In the genomic region with DNA sequence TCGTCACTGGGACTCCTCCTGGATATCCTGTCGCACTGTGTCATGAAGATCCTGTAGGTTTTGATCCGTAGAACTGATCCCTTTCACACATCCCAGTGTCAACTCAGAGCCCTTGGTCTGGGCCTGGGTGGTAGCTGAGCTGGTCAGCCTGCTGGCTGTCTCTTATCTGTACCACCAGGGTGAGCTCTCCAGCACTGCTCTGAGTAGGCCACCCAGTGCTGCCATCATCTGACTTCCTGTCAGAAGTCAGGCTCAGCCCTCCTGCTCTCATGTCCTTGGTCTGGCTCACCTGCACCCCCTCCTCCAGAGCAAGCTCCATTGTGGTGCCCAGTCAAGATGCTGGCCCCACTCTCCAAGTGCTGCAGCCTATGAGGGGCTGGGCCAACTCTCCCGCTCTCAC, we compare ENCODE assay signal across 16 mouse cellular contexts. TPM values are rescaled to one million over a fixed set of nuclear protein-coding genes. Genes with fewer than 3 reads are reported as not detected.
A peak's percentile ranks its signal among the peaks of the same experiment; 100 is the strongest.
DNase-seq lines count a peak whose midpoint lies in the region; ATAC-seq and TF ChIP-seq lines count a peak whose summit lies in the region.
"Had no signal": no experiment of that assay in that cellular context is flagged by ENCODE, and none has a peak within 500 bp of the region (broad histone marks: within the 10 kb centered on the region; RNA-seq: fewer than 3 reads in every experiment).

No protein-coding gene starts in this region.

- no peaks in the 10 kb centered on the region for H3K9me3 ChIP-seq in liver, postnatal 0 days (ENCODE audit: low read length)
- H3K9me3 ChIP-seq in liver, embryonic 11.5 days (ENCODE audit: control insufficient read depth, low read length) = no peaks in the 10 kb centered on the region
- H3K9me3 ChIP-seq: forebrain, embryonic 13.5 days; heart, embryonic 12.5 days; hindbrain, embryonic 13.5 days; limb, embryonic 15.5 days had no signal

- no peak overlapping the region for H3K9ac ChIP-seq in liver, postnatal 0 days (replicated peaks)
- no peak overlapping the region for H3K9ac ChIP-seq in liver, embryonic 11.5 days (ENCODE audit: low read depth, low read length)
- H3K9ac ChIP-seq: forebrain, embryonic 13.5 days; heart, embryonic 12.5 days; hindbrain, embryonic 13.5 days; limb, embryonic 15.5 days had no signal

- 68% methylated on average over 4 of the region's 4 CpGs for WGBS in liver, postnatal 0 days (ENCODE audit: insufficient replicate concordance)
- 76% methylated on average over 4 of the region's 4 CpGs for WGBS in liver, embryonic 11.5 days
- 96% methylated on average over 4 of the region's 4 CpGs for WGBS in thymus, adult 2 months

- peak; percentile 90 for DNase-seq in heart, adult 11 months
- no peak for DNase-seq in heart, postnatal 14 days
- DNase-seq in liver, postnatal 0 days = no peak
- DNase-seq in liver, embryonic 11.5 days (ENCODE audit: low spot score) = no peak
- DNase-seq in thymus, adult 2 months = peak; percentile 7
- no peak for DNase-seq in thymus, adult 18-20 months
- peak; percentile 43 for DNase-seq in splenic B cell, adult 2 months (ENCODE audit: low read depth, low spot score)
- no peak for DNase-seq in right cerebral cortex, postnatal 25 days
- DNase-seq: cerebellum, adult 11 months; gastrocnemius, postnatal 10 days; kidney, adult 9 months had no signal

- no peaks in the 10 kb centered on the region for H3K36me3 ChIP-seq in liver, postnatal 0 days (replicated peaks; ENCODE audit: insufficient read depth, low read length)
- no peaks in the 10 kb centered on the region for H3K36me3 ChIP-seq in liver, embryonic 11.5 days (ENCODE audit: control insufficient read depth, insufficient read depth, low read length)
- H3K36me3 ChIP-seq in thymus, adult 2 months (ENCODE audit: control insufficient read depth, insufficient read depth, low read length) = no peaks in the 10 kb centered on the region
- H3K36me3 ChIP-seq in splenic B cell, adult 2 months (ENCODE audit: control insufficient read depth, insufficient read depth, low read length, poor library complexity, severe bottlenecking) = no peaks in the 10 kb centered on the region
- H3K36me3 ChIP-seq: heart, embryonic 12.5 days; hindbrain, embryonic 13.5 days had no signal

- ATAC-seq in liver, postnatal 0 days = no peak
- no peak for ATAC-seq in liver, embryonic 11.5 days (replicated peaks; ENCODE audit: low FRiP score)
- ATAC-seq: forebrain, embryonic 13.5 days had no signal

- intact Hi-C loops in heart, postnatal 14 days (cut with DNase I) = loop anchor here (5.0 kb wide), 1 partner anchor 152 kb away; no protein-coding TSS in a partner anchor

- H3K4me3 ChIP-seq in liver, postnatal 0 days (ENCODE audit: low read depth, low read length) = no peak overlapping the region
- H3K4me3 ChIP-seq in liver, embryonic 11.5 days (ENCODE audit: low read depth, low read length) = no peak overlapping the region
- H3K4me3 ChIP-seq in thymus, adult 2 months (ENCODE audit: control insufficient read depth, insufficient read depth, low read length) = no peak overlapping the region
- H3K4me3 ChIP-seq: forebrain, embryonic 13.5 days; heart, embryonic 12.5 days; hindbrain, embryonic 13.5 days; limb, embryonic 15.5 days had no signal

- no peak overlapping the region for H3K27ac ChIP-seq in liver, postnatal 0 days (ENCODE audit: low read depth)
- H3K27ac ChIP-seq in liver, embryonic 11.5 days (ENCODE audit: low read depth, low read length) = no peak overlapping the region
- H3K27ac ChIP-seq in thymus, adult 2 months (ENCODE audit: control insufficient read depth, insufficient read depth, low read length) = no peak overlapping the region
- H3K27ac ChIP-seq: forebrain, embryonic 13.5 days; hindbrain, embryonic 13.5 days; limb, embryonic 15.5 days had no signal

- H3K4me1 ChIP-seq in liver, postnatal 0 days (ENCODE audit: insufficient read depth) = no peaks in the 10 kb centered on the region
- no peaks in the 10 kb centered on the region; the same call in 1 of the 2 replicates for H3K4me1 ChIP-seq in liver, embryonic 11.5 days (replicated peaks; ENCODE audit: control insufficient read depth, insufficient read depth, low read length)
- H3K4me1 ChIP-seq in thymus, adult 2 months (replicated peaks; ENCODE audit: control insufficient read depth, insufficient read depth, low read length) = no peaks in the 10 kb centered on the region
- H3K4me1 ChIP-seq: forebrain, embryonic 13.5 days had no signal

- no peak for TF ChIP-seq POLR2A in thymus, adult 2 months (IDR thresholded peaks at IDR 0.05; ENCODE audit: control insufficient read depth, extremely low read depth, insufficient read depth, low read length, poor library complexity)

- no peak overlapping the region for H3K4me2 ChIP-seq in liver, postnatal 0 days (ENCODE audit: low read depth, low read length)
- H3K4me2 ChIP-seq in liver, embryonic 11.5 days = no peak overlapping the region
- H3K4me2 ChIP-seq: forebrain, embryonic 13.5 days; heart, embryonic 12.5 days; hindbrain, embryonic 13.5 days; limb, embryonic 15.5 days had no signal

- TF ChIP-seq EP300 in liver, postnatal 0 days (IDR thresholded peaks at IDR 0.05; ENCODE audit: low read depth) = no peak

- peak; percentile 57 for TF ChIP-seq CTCF in liver, postnatal 0 days (IDR thresholded peaks at IDR 0.05; ENCODE audit: low read depth)
- TF ChIP-seq CTCF in thymus, adult 2 months (IDR thresholded peaks at IDR 0.05; ENCODE audit: borderline replicate concordance, control insufficient read depth, extremely low read depth, insufficient read depth, low read length, poor library complexity) = no peak

- H3K27me3 ChIP-seq in liver, postnatal 0 days (ENCODE audit: insufficient read depth, low read length) = no peaks in the 10 kb centered on the region
- H3K27me3 ChIP-seq in liver, embryonic 11.5 days (replicated peaks; ENCODE audit: control insufficient read depth, insufficient read depth, low read length) = no peaks in the 10 kb centered on the region
- H3K27me3 ChIP-seq in thymus, adult 2 months (ENCODE audit: control insufficient read depth, insufficient read depth, low read length) = no peaks in the 10 kb centered on the region
- H3K27me3 ChIP-seq in splenic B cell, adult 2 months (ENCODE audit: control insufficient read depth, insufficient read depth, low read length, poor library complexity, severe bottlenecking) = no peaks in the 10 kb centered on the region
- H3K27me3 ChIP-seq: forebrain, embryonic 13.5 days; heart, embryonic 12.5 days; hindbrain, embryonic 13.5 days; limb, embryonic 15.5 days had no signal

RNA-seq across cellular contexts. Expression of a gene that starts 18.8 kb away (rescaled TPM):
- total RNA-seq in heart, postnatal 14 days (2021) = 1 to 10 TPM; 3.0 to 3.3 TPM
- polyA plus RNA-seq in liver, postnatal 0 days (2015; fragmentation: Nextera tagmentation; extraction: Ambion mirVana) = 2.5 and 2.9 TPM in 2 replicates
- polyA plus RNA-seq in liver, embryonic 11.5 days (2014; fragmentation: Nextera tagmentation; extraction: Ambion mirVana) = 9.5 and 12.7 TPM in 2 replicates
- 3.0 and 3.4 TPM in 2 replicates for polyA plus RNA-seq in thymus, adult 2 months (2012; rRNA removed)
- polyA plus RNA-seq: C2C12 had no signal

Comparison
In these comparisons a context has a peak if more than half of its experiments do, and no peak if none do; other contexts are left out.
1. DNase-seq: peak in heart, adult 11 months (single experiment), thymus, adult 2 months (single experiment) and splenic B cell, adult 2 months (single experiment); none in heart, postnatal 14 days (0 of 2), liver, postnatal 0 days (single experiment), liver, embryonic 11.5 days (single experiment), thymus, adult 18-20 months (0 of 2) and right cerebral cortex, postnatal 25 days (single experiment).